Mouse (Mus musculus): ENCODE results near the gene Usp51.
"Not testable (repeated sequence)": the region's sequence is repeated elsewhere in the genome, so short reads cannot be mapped to it uniquely, and the experiment has no call there.

Usp51 gene

DNA sequence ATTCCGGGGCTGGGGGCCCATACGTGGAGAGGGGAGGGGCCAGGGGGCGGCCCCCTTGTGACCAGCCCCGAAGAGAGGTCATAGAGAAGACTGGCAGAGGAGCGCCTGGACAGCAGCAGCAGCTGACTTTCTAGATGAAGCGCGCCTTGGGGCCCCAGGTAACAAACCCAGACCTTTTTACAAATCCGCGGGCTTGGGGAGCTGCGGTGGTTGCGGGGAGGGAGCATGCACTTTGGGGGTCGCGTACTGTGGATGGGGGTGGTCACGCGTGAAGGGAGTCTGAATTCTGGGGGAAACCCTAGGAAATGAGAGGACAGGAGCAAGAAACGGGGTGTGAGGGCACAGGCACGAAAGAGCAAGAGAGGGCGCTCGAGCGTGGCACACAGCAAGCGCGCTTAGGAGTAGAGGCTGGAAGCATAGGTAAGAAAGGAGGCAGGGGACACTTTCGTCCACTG is at the start of gene Usp51:
Gene Usp51, plus strand, starts transcription at position 83 of the 455 bp plus-strand sequence.
- no peak for DNase-seq (ENCODE audit: extremely low read depth, low read depth)

DNA sequence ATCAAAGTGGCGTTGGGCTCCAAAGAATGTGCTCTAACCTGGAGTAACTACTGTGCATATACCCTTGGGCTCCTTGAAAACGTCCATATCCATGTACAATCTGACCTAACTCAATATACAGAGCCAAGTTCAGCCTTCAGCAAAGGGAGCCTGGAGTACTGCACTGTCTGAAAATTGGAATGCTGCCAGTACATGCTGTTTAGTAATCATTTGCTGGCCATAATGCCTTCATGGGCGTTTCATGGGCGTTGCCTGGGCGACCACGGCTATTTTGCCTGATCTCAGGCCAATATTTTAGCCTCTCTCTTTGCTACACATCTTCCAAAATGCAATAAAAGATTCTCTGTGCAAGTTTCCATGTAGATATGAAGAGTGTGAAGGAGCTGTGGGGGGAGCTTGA is 36.7 kb upstream of the Usp51 start:
- DNase-seq (ENCODE audit: extremely low read depth, low read depth): no peak

DNA sequence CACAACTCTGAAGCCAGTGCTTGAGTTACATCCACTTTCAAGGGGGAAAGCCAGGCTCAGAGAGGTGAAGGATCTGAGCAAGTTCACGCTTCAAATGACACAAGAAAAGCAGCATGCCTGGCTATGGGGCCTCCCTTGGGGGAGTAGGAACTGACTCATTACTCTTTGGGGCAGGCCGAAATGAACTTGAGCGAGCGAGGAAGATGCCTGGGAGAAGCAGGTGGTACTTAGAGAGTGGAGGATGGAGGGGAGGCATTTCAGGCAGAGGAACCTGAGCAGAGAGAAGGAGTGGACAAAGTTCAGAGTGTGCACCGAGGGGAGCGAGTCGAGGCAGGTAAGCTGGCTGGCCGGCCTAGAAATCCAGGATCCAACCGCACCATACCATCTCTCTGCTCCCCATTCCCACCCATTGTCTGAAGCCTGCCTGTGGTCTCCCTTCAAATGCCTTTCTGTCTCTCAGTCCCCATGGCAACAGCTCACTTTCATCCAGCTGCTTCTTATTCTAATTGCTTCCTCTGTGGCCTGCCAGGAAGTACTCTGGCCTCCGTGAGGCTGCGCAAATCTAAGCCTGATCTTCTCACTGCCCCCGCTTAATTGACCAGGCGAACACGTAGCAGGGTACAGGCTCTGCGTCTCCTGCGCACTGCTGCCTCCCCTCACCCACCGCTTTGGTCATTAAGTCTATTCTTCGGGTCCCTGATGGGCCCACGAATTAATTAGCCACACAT is 32.6 kb upstream of the Usp51 start:
- not testable (repeated sequence) for DNase-seq (ENCODE audit: extremely low read depth, low read depth)

GRCm38 (mm10) chrX:152974204-152974661 is 32.0 kb upstream of the Usp51 start:
- DNase-seq (ENCODE audit: extremely low read depth, low read depth): no peak

GRCm38 (mm10) chrX:152976538-152976937 is 29.7 kb upstream of the Usp51 start:
- DNase-seq (ENCODE audit: extremely low read depth, low read depth): no peak

DNA sequence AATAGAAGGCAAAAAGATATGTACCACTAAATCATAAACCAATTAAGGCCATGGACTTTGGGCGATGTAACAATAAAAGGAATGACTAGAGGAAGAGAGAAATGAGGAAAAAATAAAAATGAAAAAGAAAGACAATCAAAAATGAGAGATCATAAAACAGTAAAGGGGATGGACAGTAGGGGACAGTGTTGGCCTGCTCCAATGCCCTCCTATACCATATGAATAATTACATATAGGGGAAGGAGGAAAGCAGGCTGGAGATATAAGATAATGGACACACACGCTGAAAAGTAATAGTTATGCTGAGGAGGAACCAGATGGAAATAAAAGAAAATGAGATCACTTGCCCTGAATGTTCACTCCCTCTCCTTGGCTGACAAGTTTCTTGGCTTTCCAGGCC is 21.3 kb upstream of the Usp51 start:
- DNase-seq (ENCODE audit: extremely low read depth, low read depth): no peak

- not testable (repeated sequence) for DNase-seq (ENCODE audit: extremely low read depth, low read depth)
Measured at GRCm38 (mm10) chrX:152989852-152990251, 16.4 kb upstream of the Usp51 start.

DNA sequence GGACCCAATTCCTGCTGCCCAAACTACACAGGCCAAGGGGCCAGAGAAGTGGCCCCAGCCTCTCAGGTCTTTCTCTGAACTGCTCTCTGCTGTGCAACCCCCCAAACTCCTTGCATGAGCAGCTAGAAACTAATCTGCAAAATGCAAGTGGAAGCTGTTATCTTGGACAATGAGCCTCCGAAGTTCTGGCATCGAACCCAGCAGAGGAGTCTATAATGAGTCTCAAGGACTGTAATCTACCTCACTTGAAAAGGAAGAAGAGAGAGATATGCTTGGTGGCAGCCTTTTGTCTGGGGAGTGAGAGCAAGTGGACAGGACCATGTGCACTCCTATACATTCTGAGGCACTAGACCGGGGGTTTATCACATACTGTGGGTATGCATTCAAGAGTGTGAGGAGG is 10.2 kb upstream of the Usp51 start:
- not testable (repeated sequence) for DNase-seq (ENCODE audit: extremely low read depth, low read depth)

DNA sequence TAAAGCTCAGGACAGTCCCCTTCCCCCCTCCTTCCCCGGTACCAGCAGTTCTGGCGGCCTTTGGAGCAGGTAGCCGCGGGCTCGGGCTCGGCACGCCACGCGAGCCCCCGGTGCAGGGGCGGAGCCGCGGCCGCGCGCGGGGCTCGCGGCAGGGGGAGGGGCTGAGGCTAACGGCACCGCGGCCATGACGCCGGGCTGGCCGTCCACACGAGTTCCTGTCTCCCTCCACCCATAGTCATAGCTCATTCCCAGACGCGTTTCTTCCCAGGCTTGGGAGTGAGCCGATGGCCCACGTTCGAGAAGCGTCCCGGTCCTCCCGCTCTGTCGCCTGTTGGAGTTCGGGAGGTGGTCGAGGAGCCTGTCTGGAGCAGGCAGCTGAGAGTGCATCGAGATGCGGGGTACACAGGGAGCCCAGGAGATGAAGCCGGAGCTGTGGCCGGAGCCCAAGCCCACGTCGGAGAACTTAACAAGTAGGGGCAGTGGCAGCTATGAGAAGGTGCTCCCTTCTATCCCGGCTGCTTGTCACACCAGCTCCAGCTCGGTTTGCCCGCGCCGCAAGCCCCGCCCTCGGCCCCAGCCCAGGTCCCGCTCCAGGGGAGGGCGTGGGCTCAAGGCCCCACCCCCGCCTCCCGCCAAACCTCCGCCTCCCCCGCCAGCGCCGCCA is 884 bp downstream of the Usp51 start:
- no peak for DNase-seq (ENCODE audit: extremely low read depth, low read depth)

DNA sequence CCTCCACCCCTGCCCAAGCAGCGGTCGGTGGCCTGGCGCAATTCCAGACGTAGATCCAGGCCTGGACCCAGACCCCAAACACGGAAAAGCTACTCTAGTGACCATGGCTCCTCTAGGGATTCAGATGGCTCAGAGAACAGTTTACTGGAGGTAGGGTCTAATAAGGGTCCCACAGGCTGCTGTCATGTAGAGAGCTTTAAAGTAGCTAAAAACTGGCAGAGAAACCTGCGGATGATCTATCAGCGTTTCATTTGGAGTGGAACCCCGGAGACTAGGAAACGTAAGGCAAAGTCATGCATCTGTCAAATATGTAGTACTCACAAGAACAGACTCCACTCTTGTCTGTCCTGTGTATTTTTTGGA is 1.4 kb downstream of the Usp51 start:
- no peak for DNase-seq (ENCODE audit: extremely low read depth, low read depth)

DNA sequence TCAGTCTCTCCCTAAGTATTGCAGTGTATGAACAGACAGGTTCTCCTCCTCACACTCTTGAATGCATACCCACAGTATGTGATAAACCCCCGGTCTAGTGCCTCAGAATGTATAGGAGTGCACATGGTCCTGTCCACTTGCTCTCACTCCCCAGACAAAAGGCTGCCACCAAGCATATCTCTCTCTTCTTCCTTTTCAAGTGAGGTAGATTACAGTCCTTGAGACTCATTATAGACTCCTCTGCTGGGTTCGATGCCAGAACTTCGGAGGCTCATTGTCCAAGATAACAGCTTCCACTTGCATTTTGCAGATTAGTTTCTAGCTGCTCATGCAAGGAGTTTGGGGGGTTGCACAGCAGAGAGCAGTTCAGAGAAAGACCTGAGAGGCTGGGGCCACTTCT is 19.0 kb downstream of the Usp51 start:
- DNase-seq (ENCODE audit: extremely low read depth, low read depth): not testable (repeated sequence)

DNA sequence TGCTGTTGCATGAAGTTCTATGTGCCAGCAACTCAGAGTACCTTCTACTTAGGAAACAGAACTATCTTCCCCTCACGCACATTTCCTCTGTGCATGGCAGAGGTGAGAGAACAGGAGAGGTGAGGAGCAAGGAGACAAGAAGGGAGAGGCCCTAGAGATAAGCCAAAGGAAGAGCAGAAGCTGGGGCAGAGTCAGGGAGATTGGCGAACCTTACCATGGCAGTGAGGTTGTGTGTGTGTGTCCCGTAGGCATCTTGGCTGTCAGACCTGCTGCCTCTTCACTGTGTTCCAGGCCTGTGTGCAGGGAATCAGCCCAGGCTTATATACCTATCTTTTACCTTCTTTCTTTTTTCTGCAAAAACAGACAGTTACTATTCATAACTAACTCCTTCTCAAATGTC is 19.4 kb downstream of the Usp51 start:
- DNase-seq (ENCODE audit: extremely low read depth, low read depth): not testable (repeated sequence)

- DNase-seq (ENCODE audit: extremely low read depth, low read depth): not testable (repeated sequence)
Measured at GRCm38 (mm10) chrX:153031547-153031946, 25.3 kb downstream of the Usp51 start.

DNA sequence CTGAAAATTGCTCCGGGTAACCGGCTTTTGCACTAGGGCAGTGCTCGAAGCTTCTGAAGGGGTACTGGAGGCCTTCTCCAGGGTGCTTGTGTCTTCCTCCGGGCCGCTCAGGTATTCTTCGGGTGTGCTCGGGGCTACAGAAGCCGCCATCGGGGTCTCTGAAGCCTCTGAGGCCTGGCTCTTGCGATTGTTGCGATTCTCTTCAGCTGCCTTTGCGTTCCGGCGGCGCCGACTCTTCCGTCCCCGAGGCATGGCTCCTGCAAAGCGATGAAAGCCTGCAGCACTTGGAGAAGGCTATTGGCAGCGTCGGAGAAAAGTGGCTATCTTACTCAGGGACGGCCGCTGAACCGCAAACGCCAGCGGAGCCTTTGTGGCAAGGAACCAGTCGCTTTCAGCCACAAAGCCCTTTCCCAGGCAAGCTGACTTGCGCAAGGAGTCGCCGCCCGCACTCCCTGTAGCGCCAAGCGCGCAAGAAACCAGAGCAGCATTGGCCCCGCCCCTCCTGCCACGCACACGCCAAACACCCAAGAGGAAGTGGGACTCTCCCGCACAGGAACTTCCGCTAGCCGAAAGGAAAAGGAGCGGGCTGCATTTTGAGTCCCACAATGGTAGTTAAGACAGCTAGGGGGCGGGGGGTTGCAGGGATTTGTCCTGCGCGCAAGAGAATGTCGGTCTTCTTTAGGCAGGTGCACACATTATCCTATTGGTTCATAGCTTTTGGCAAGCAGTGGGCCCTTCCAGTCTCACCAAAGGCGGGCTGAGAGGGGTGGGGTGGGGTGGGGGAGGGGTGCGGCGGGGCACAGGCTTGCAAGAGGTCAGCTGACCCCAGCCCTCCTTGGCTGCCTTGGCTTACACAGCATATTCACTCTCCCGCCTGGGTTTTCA is 31.1 kb downstream of the Usp51 start, which contains the start of gene Mageh1:
Gene Mageh1, minus strand, starts transcription at position 489 of the 885 bp plus-strand sequence.
- DNase-seq (ENCODE audit: extremely low read depth, low read depth): no peak

GRCm38 (mm10) chrX:153037972-153038744 is 31.9 kb downstream of the Usp51 start:
- not testable (repeated sequence) for DNase-seq (ENCODE audit: extremely low read depth, low read depth)
